Mouse (Mus musculus): ENCODE results near the gene Clstn3. TPM values are rescaled to one million over a fixed set of nuclear protein-coding genes. Genes with fewer than 3 reads are reported as not detected.

The Clstn3 gene
- polyA plus RNA-seq, 1 experiment from 2014 or later = 2.7 TPM

- Histone ChIP-seq H3K9ac (ENCODE audit: low read depth, low read length) (no peak overlapping the region), H3K4me1 (replicated peaks; ENCODE audit: control insufficient read depth, insufficient read depth, low read length) (no peaks in the 10 kb centered on the region), H3K4me3 (ENCODE audit: low read depth, low read length) (no peak overlapping the region), H3K36me3 (ENCODE audit: control insufficient read depth, insufficient read depth) (no peaks in the 10 kb centered on the region), H3K9me3 (ENCODE audit: control insufficient read depth) (no peaks in the 10 kb centered on the region), H3K27me3 (replicated peaks; ENCODE audit: control insufficient read depth, insufficient read depth, low read length) (no peaks in the 10 kb centered on the region), H3K4me2 (replicated peaks; ENCODE audit: low read depth) (no peak overlapping the region), H3K27ac (ENCODE audit: low read depth, low read length) (no peak overlapping the region)
- no peak for TF ChIP-seq CTCF (IDR thresholded peaks at IDR 0.05; ENCODE audit: low read depth)
- 72% methylated on average over 2 of the region's 2 CpGs for WGBS
- ATAC-seq = no peak
Observed at GRCm38 (mm10) chr6:124447356-124447755, 17.2 kb downstream of the Clstn3 start.

DNA sequence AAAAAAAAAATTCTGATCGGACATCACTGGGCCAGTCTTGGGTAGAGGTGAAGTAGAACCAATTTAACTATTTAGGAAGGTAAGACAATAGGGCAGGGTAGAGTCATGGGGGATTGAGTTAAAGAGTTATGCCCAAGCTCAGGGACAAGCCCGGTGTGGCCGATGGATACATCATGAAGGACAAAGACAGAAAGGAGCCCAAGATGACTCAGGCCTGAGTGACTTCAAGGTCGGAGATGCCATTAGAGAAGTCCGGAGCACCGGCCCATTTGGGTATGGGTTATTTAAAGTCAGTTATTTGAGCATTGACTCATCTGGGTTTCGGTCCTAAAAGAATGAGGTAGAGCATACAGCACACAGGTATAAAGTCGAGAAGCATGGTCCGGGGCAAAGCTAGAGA, 18.1 kb downstream of the Clstn3 start:
- no peaks in the 10 kb centered on the region for H3K9me3 ChIP-seq (ENCODE audit: control insufficient read depth)
- no peak for ATAC-seq
- no peaks in the 10 kb centered on the region for H3K27me3 ChIP-seq (replicated peaks; ENCODE audit: control insufficient read depth, insufficient read depth, low read length)
- H3K4me1 ChIP-seq (replicated peaks; ENCODE audit: control insufficient read depth, insufficient read depth, low read length) = no peaks in the 10 kb centered on the region
- no peak overlapping the region for H3K4me2 ChIP-seq (replicated peaks; ENCODE audit: low read depth)
- no peak overlapping the region for H3K4me3 ChIP-seq (ENCODE audit: low read depth, low read length)
- no peaks in the 10 kb centered on the region for H3K36me3 ChIP-seq (ENCODE audit: control insufficient read depth, insufficient read depth)
- H3K9ac ChIP-seq (ENCODE audit: low read depth, low read length) = no peak overlapping the region
- H3K27ac ChIP-seq (ENCODE audit: low read depth, low read length) = no peak overlapping the region
- no peak for TF ChIP-seq CTCF (IDR thresholded peaks at IDR 0.05; ENCODE audit: low read depth)
- WGBS = 93% methylated on average over 9 of the region's 9 CpGs

DNA sequence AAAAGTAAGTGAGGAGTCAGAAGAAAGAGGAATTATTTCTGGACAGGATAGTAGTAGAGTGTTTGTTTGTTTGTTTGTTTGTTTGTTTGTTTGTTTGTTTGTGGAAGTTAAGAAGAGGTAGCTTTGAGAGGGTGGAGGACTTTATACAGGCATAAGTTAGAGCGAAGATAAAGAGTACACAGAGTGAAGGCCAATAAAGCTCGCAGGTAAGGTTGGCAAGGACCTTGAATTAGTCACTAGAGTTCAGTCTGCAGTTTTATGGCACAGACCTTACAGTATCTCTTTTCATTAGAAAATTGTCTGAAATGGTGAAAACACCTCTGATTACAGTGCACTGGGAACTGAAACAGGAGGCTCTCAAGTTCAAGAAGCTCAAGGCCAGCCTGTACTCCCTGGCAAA, 18.6 kb downstream of the Clstn3 start:
- Histone ChIP-seq H3K36me3 (ENCODE audit: control insufficient read depth, insufficient read depth) (no peaks in the 10 kb centered on the region), H3K4me3 (ENCODE audit: low read depth, low read length) (no peak overlapping the region), H3K27ac (ENCODE audit: low read depth, low read length) (no peak overlapping the region), H3K9ac (ENCODE audit: low read depth, low read length) (no peak overlapping the region), H3K4me1 (replicated peaks; ENCODE audit: control insufficient read depth, insufficient read depth, low read length) (no peaks in the 10 kb centered on the region), H3K27me3 (replicated peaks; ENCODE audit: control insufficient read depth, insufficient read depth, low read length) (no peaks in the 10 kb centered on the region), H3K9me3 (ENCODE audit: control insufficient read depth) (no peaks in the 10 kb centered on the region), H3K4me2 (replicated peaks; ENCODE audit: low read depth) (no peak overlapping the region)
- TF ChIP-seq CTCF (IDR thresholded peaks at IDR 0.05; ENCODE audit: low read depth) = no peak
- 48% methylated on average over 2 of the region's 2 CpGs for WGBS
- peak; percentile 54 for ATAC-seq

DNA sequence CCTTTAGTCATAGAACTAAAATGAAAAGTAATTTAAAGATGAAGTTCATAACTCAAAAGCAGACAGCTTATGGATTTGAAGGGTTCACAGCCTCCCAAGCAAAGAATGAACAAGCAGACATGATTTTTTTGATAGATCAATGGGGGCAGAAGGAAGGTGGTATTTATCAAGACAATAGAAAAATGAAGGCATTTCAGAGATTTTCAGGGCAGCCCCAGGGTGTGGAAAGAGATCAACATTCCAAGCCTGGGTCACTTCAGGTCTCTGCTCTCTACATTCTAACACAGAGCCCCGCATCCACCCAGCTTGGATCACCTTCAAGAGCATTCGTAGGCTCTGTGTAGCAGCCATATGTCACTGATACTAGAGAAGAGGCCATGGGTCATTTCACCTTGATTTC, 21.3 kb downstream of the Clstn3 start:
- ATAC-seq = no peak
- no peaks in the 10 kb centered on the region for H3K27me3 ChIP-seq (replicated peaks; ENCODE audit: control insufficient read depth, insufficient read depth, low read length)
- H3K27ac ChIP-seq (ENCODE audit: low read depth, low read length) = no peak overlapping the region
- TF ChIP-seq CTCF (IDR thresholded peaks at IDR 0.05; ENCODE audit: low read depth) = no peak
- 88% methylated on average over 2 of the region's 2 CpGs for WGBS
- H3K4me2 ChIP-seq (replicated peaks; ENCODE audit: low read depth) = no peak overlapping the region
- H3K4me1 ChIP-seq (replicated peaks; ENCODE audit: control insufficient read depth, insufficient read depth, low read length) = no peaks in the 10 kb centered on the region
- no peaks in the 10 kb centered on the region for H3K36me3 ChIP-seq (ENCODE audit: control insufficient read depth, insufficient read depth)
- no peaks in the 10 kb centered on the region for H3K9me3 ChIP-seq (ENCODE audit: control insufficient read depth)
- H3K4me3 ChIP-seq (ENCODE audit: low read depth, low read length) = no peak overlapping the region
- no peak overlapping the region for H3K9ac ChIP-seq (ENCODE audit: low read depth, low read length)

DNA sequence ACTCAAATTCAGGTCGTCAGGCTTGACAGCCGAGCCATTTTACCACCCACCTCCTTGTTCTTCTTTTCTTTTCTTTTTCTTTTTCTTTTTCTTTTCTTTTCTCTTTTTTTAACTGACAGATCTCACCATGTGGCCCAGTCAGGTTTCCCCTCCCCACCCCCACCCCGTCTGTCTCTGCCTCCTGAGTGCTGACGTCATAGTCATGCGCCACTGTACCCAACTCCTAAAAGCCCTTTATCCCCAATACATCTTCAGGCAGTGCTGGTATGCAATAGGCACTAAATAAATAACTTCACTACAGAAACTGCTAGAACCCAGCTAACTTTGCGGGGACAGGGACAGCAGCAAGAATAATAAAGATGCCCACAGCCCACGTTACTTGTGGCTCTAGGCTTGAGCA, 28.3 kb downstream of the Clstn3 start:
- TF ChIP-seq CTCF (IDR thresholded peaks at IDR 0.05; ENCODE audit: low read depth) = no peak
- H3K4me2 ChIP-seq (replicated peaks; ENCODE audit: low read depth) = no peak overlapping the region
- WGBS = 76% methylated on average over 7 of the region's 7 CpGs
- no peaks in the 10 kb centered on the region for H3K27me3 ChIP-seq (replicated peaks; ENCODE audit: control insufficient read depth, insufficient read depth, low read length)
- no peak overlapping the region for H3K27ac ChIP-seq (ENCODE audit: low read depth, low read length)
- no peak for ATAC-seq
- no peaks in the 10 kb centered on the region for H3K36me3 ChIP-seq (ENCODE audit: control insufficient read depth, insufficient read depth)
- H3K9ac ChIP-seq (ENCODE audit: low read depth, low read length) = no peak overlapping the region
- H3K9me3 ChIP-seq (ENCODE audit: control insufficient read depth) = no peaks in the 10 kb centered on the region
- H3K4me3 ChIP-seq (ENCODE audit: low read depth, low read length) = no peak overlapping the region
- H3K4me1 ChIP-seq (replicated peaks; ENCODE audit: control insufficient read depth, insufficient read depth, low read length) = no peaks in the 10 kb centered on the region

- Histone ChIP-seq H3K4me1 (replicated peaks; ENCODE audit: control insufficient read depth, insufficient read depth, low read length) (no peaks in the 10 kb centered on the region), H3K9ac (ENCODE audit: low read depth, low read length) (no peak overlapping the region), H3K27ac (ENCODE audit: low read depth, low read length) (no peak overlapping the region), H3K27me3 (replicated peaks; ENCODE audit: control insufficient read depth, insufficient read depth, low read length) (no peaks in the 10 kb centered on the region), H3K4me2 (replicated peaks; ENCODE audit: low read depth) (no peak overlapping the region), H3K9me3 (ENCODE audit: control insufficient read depth) (no peaks in the 10 kb centered on the region), H3K4me3 (ENCODE audit: low read depth, low read length) (no peak overlapping the region), H3K36me3 (ENCODE audit: control insufficient read depth, insufficient read depth) (no peaks in the 10 kb centered on the region)
- TF ChIP-seq CTCF (IDR thresholded peaks at IDR 0.05; ENCODE audit: low read depth) = no peak
- 77% methylated on average over 5 of the region's 5 CpGs for WGBS
- ATAC-seq = no peak
Observed at GRCm38 (mm10) chr6:124435173-124435572, 29.4 kb downstream of the Clstn3 start.

- Histone ChIP-seq H3K4me3 (ENCODE audit: low read depth, low read length) (no peak overlapping the region), H3K27ac (ENCODE audit: low read depth, low read length) (no peak overlapping the region), H3K4me2 (replicated peaks; ENCODE audit: low read depth) (no peak overlapping the region), H3K36me3 (ENCODE audit: control insufficient read depth, insufficient read depth) (no peaks in the 10 kb centered on the region), H3K9me3 (ENCODE audit: control insufficient read depth) (no peaks in the 10 kb centered on the region), H3K4me1 (replicated peaks; ENCODE audit: control insufficient read depth, insufficient read depth, low read length) (no peaks in the 10 kb centered on the region; the same call in 1 of the 2 replicates), H3K9ac (ENCODE audit: low read depth, low read length) (no peak overlapping the region), H3K27me3 (replicated peaks; ENCODE audit: control insufficient read depth, insufficient read depth, low read length) (no peaks in the 10 kb centered on the region)
- WGBS = 90% methylated on average over 8 of the region's 8 CpGs
- TF ChIP-seq CTCF (IDR thresholded peaks at IDR 0.05; ENCODE audit: low read depth) = no peak
- ATAC-seq = no peak
Observed at GRCm38 (mm10) chr6:124433688-124434324, 30.8 kb downstream of the Clstn3 start.

Data from intestine, postnatal 0 days (tissue).